Mouse (Mus musculus) right cerebral cortex, postnatal 25 days (tissue): ENCODE measurements at regions not wholly inside any gene's neighbourhood (a gene's known extent, or its start where the extent isn't known, plus 50 kb on each side); places are given as distances from the start of the nearest gene placed in this dataset.
"Not testable (repeated sequence)": the region's sequence is repeated elsewhere in the genome, so short reads cannot be mapped to it uniquely, and the experiment has no call there.

ENCODE experiments used
- DNase-seq: peaks from one replicate; pipeline ENCODE4 v3.0.0; 2022

GRCm38 (mm10) chr3:121582711-121583110, 50.5 kb upstream of the Slc44a3 start:
- not testable (repeated sequence) for DNase-seq
